Mouse (Mus musculus): ENCODE results near the gene Kcnh1. TPM values are rescaled to one million over a fixed set of nuclear protein-coding genes. Genes with fewer than 3 reads are reported as not detected.

Gene Kcnh1
- polyA plus RNA-seq, 1 experiment from 2014 or later: 0.35 TPM

- Histone ChIP-seq H3K9me3 (ENCODE audit: control insufficient read depth, low read depth, low read length) (0 out of 2 replicates have a peak, but pooled peaks cover 7% of the 10 kb centered on the region), H3K27me3 (ENCODE audit: control insufficient read depth, insufficient read depth, low read length) (no peaks in the 10 kb centered on the region), H3K4me2 (replicated peaks; ENCODE audit: low read depth, low read length) (no peak overlapping the region), H3K4me1 (ENCODE audit: control insufficient read depth, insufficient read depth, low read length) (no peaks in the 10 kb centered on the region), H3K27ac (ENCODE audit: low read length) (no peak overlapping the region), H3K4me3 (ENCODE audit: low read depth, low read length) (no peak overlapping the region), H3K36me3 (ENCODE audit: control insufficient read depth, insufficient read depth, low read length) (no peaks in the 10 kb centered on the region), H3K9ac (replicated peaks; ENCODE audit: low read depth, low read length) (no peak overlapping the region)
- 84% methylated on average over 4 of the region's 4 CpGs for WGBS
- ATAC-seq (ENCODE audit: insufficient number of reproducible peaks, insufficient read depth, low FRiP score, low read depth): no peak
These were observed 151.2 kb downstream of the Kcnh1 start for GRCm38 (mm10) chr1:192341774-192342173.

GRCm38 (mm10) chr1:192343996-192344395 is 153.4 kb downstream of the Kcnh1 start:
- Histone ChIP-seq H3K4me3 (ENCODE audit: low read depth, low read length) (no peak overlapping the region), H3K4me2 (replicated peaks; ENCODE audit: low read depth, low read length) (no peak overlapping the region), H3K27ac (ENCODE audit: low read length) (no peak overlapping the region), H3K9me3 (ENCODE audit: control insufficient read depth, low read depth, low read length) (no peaks in the 10 kb centered on the region), H3K9ac (replicated peaks; ENCODE audit: low read depth, low read length) (no peak overlapping the region), H3K27me3 (ENCODE audit: control insufficient read depth, insufficient read depth, low read length) (no peaks in the 10 kb centered on the region), H3K36me3 (ENCODE audit: control insufficient read depth, insufficient read depth, low read length) (no peaks in the 10 kb centered on the region), H3K4me1 (ENCODE audit: control insufficient read depth, insufficient read depth, low read length) (no peaks in the 10 kb centered on the region)
- no peak for ATAC-seq (ENCODE audit: insufficient number of reproducible peaks, insufficient read depth, low FRiP score, low read depth)
- WGBS: 93% methylated on average over 4 of the region's 4 CpGs

GRCm38 (mm10) chr1:192347327-192347726 is 156.8 kb downstream of the Kcnh1 start:
- Histone ChIP-seq H3K27ac (ENCODE audit: low read length) (no peak overlapping the region), H3K4me1 (ENCODE audit: control insufficient read depth, insufficient read depth, low read length) (no peaks in the 10 kb centered on the region), H3K9ac (replicated peaks; ENCODE audit: low read depth, low read length) (no peak overlapping the region), H3K9me3 (ENCODE audit: control insufficient read depth, low read depth, low read length) (no peaks in the 10 kb centered on the region), H3K4me3 (ENCODE audit: low read depth, low read length) (no peak overlapping the region), H3K27me3 (ENCODE audit: control insufficient read depth, insufficient read depth, low read length) (no peaks in the 10 kb centered on the region), H3K36me3 (ENCODE audit: control insufficient read depth, insufficient read depth, low read length) (no peaks in the 10 kb centered on the region), H3K4me2 (replicated peaks; ENCODE audit: low read depth, low read length) (no peak overlapping the region)
- no peak for ATAC-seq (ENCODE audit: insufficient number of reproducible peaks, insufficient read depth, low FRiP score, low read depth)
- 63% methylated on average over 5 of the region's 5 CpGs for WGBS

- Histone ChIP-seq H3K4me2 (replicated peaks; ENCODE audit: low read depth, low read length) (no peak overlapping the region), H3K4me3 (ENCODE audit: low read depth, low read length) (no peak overlapping the region), H3K27ac (ENCODE audit: low read length) (no peak overlapping the region), H3K36me3 (ENCODE audit: control insufficient read depth, insufficient read depth, low read length) (no peaks in the 10 kb centered on the region), H3K27me3 (ENCODE audit: control insufficient read depth, insufficient read depth, low read length) (no peaks in the 10 kb centered on the region), H3K9ac (replicated peaks; ENCODE audit: low read depth, low read length) (no peak overlapping the region), H3K9me3 (ENCODE audit: control insufficient read depth, low read depth, low read length) (no peaks in the 10 kb centered on the region), H3K4me1 (ENCODE audit: control insufficient read depth, insufficient read depth, low read length) (no peaks in the 10 kb centered on the region)
- no peak for ATAC-seq (ENCODE audit: insufficient number of reproducible peaks, insufficient read depth, low FRiP score, low read depth)
- WGBS: 81% methylated on average over 3 of the region's 3 CpGs
These were observed 165.7 kb downstream of the Kcnh1 start for GRCm38 (mm10) chr1:192356231-192356630.

GRCm38 (mm10) chr1:192359212-192359611 is 168.6 kb downstream of the Kcnh1 start:
- Histone ChIP-seq H3K4me3 (ENCODE audit: low read depth, low read length) (no peak overlapping the region), H3K27ac (ENCODE audit: low read length) (no peak overlapping the region), H3K27me3 (ENCODE audit: control insufficient read depth, insufficient read depth, low read length) (no peaks in the 10 kb centered on the region), H3K9ac (replicated peaks; ENCODE audit: low read depth, low read length) (no peak overlapping the region), H3K9me3 (ENCODE audit: control insufficient read depth, low read depth, low read length) (no peaks in the 10 kb centered on the region), H3K4me2 (replicated peaks; ENCODE audit: low read depth, low read length) (no peak overlapping the region), H3K4me1 (ENCODE audit: control insufficient read depth, insufficient read depth, low read length) (no peaks in the 10 kb centered on the region), H3K36me3 (ENCODE audit: control insufficient read depth, insufficient read depth, low read length) (no peaks in the 10 kb centered on the region)
- WGBS: 87% methylated on average over 2 of the region's 2 CpGs
- no peak for ATAC-seq (ENCODE audit: insufficient number of reproducible peaks, insufficient read depth, low FRiP score, low read depth)

GRCm38 (mm10) chr1:192368336-192368735 is 177.8 kb downstream of the Kcnh1 start:
- WGBS: 45% methylated on average over 5 of the region's 5 CpGs
- Histone ChIP-seq H3K4me3 (ENCODE audit: low read depth, low read length) (no peak overlapping the region), H3K27me3 (ENCODE audit: control insufficient read depth, insufficient read depth, low read length) (no peaks in the 10 kb centered on the region), H3K9me3 (ENCODE audit: control insufficient read depth, low read depth, low read length) (no peaks in the 10 kb centered on the region), H3K4me2 (replicated peaks; ENCODE audit: low read depth, low read length) (no peak overlapping the region), H3K36me3 (ENCODE audit: control insufficient read depth, insufficient read depth, low read length) (no peaks in the 10 kb centered on the region), H3K27ac (ENCODE audit: low read length) (no peak overlapping the region), H3K4me1 (ENCODE audit: control insufficient read depth, insufficient read depth, low read length) (no peaks in the 10 kb centered on the region), H3K9ac (replicated peaks; ENCODE audit: low read depth, low read length) (no peak overlapping the region)
- no peak for ATAC-seq (ENCODE audit: insufficient number of reproducible peaks, insufficient read depth, low FRiP score, low read depth)

GRCm38 (mm10) chr1:192371943-192372614 is 181.5 kb downstream of the Kcnh1 start:
- no peaks in the 10 kb centered on the region for H3K36me3 ChIP-seq (ENCODE audit: control insufficient read depth, insufficient read depth, low read length)
- H3K9me3 ChIP-seq (ENCODE audit: control insufficient read depth, low read depth, low read length): no peaks in the 10 kb centered on the region
- H3K4me2 ChIP-seq (replicated peaks; ENCODE audit: low read depth, low read length): no peak overlapping the region
- no peak overlapping the region for H3K9ac ChIP-seq (replicated peaks; ENCODE audit: low read depth, low read length)
- H3K4me1 ChIP-seq (ENCODE audit: control insufficient read depth, insufficient read depth, low read length): no peaks in the 10 kb centered on the region
- WGBS: 83% methylated on average over 4 of the region's 4 CpGs
- ATAC-seq (ENCODE audit: insufficient number of reproducible peaks, insufficient read depth, low FRiP score, low read depth): no peak
- H3K27ac ChIP-seq (ENCODE audit: low read length): no peak overlapping the region
- H3K4me3 ChIP-seq (ENCODE audit: low read depth, low read length): no peak overlapping the region
- H3K27me3 ChIP-seq (ENCODE audit: control insufficient read depth, insufficient read depth, low read length): no peaks in the 10 kb centered on the region

- Histone ChIP-seq H3K4me3 (ENCODE audit: low read depth, low read length) (no peak overlapping the region), H3K9ac (replicated peaks; ENCODE audit: low read depth, low read length) (no peak overlapping the region), H3K27me3 (ENCODE audit: control insufficient read depth, insufficient read depth, low read length) (no peaks in the 10 kb centered on the region), H3K4me1 (ENCODE audit: control insufficient read depth, insufficient read depth, low read length) (no peaks in the 10 kb centered on the region), H3K4me2 (replicated peaks; ENCODE audit: low read depth, low read length) (no peak overlapping the region), H3K36me3 (ENCODE audit: control insufficient read depth, insufficient read depth, low read length) (no peaks in the 10 kb centered on the region), H3K27ac (ENCODE audit: low read length) (no peak overlapping the region), H3K9me3 (ENCODE audit: control insufficient read depth, low read depth, low read length) (no peaks in the 10 kb centered on the region)
- ATAC-seq (ENCODE audit: insufficient number of reproducible peaks, insufficient read depth, low FRiP score, low read depth): no peak
- 72% methylated on average over 4 of the region's 4 CpGs for WGBS
These were observed 188.0 kb downstream of the Kcnh1 start for GRCm38 (mm10) chr1:192378546-192379075.

GRCm38 (mm10) chr1:192380596-192381041 is 190.0 kb downstream of the Kcnh1 start:
- Histone ChIP-seq H3K27me3 (ENCODE audit: control insufficient read depth, insufficient read depth, low read length) (no peaks in the 10 kb centered on the region), H3K4me2 (replicated peaks; ENCODE audit: low read depth, low read length) (no peak overlapping the region), H3K36me3 (ENCODE audit: control insufficient read depth, insufficient read depth, low read length) (no peaks in the 10 kb centered on the region), H3K4me1 (ENCODE audit: control insufficient read depth, insufficient read depth, low read length) (no peaks in the 10 kb centered on the region), H3K27ac (ENCODE audit: low read length) (no peak overlapping the region), H3K9ac (replicated peaks; ENCODE audit: low read depth, low read length) (no peak overlapping the region), H3K4me3 (ENCODE audit: low read depth, low read length) (no peak overlapping the region), H3K9me3 (ENCODE audit: control insufficient read depth, low read depth, low read length) (no peaks in the 10 kb centered on the region)
- 61% methylated on average over 5 of the region's 5 CpGs for WGBS
- ATAC-seq (ENCODE audit: insufficient number of reproducible peaks, insufficient read depth, low FRiP score, low read depth): no peak
